Mouse (Mus musculus): ENCODE measurements around the gene Sec61g.

DNA sequence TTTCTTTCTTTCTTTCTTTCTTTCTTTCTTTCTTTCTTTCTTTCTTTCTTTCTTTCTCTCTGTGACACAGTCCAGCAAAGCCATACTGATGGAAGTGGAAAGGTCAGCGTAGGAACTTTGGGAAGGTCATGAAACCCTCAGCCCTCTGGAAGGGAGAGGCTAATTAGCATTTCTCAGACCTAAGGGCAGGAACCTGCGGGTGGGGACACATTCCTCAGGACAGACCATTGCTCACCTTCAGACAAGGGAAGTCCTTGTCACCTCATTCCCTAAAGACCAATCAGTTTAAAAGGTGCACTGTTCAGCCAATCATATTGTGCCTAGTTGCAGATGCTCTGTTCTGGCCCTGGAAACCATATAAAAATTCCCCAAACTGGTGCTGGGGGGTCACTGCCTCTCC, 17.4 kb upstream of the Sec61g start:
- TF ChIP-seq GATA1 (IDR thresholded peaks at IDR 0.05; ENCODE audit: borderline replicate concordance, low read length) = no peak
- TF ChIP-seq FLI1 (IDR thresholded peaks at IDR 0.05; ENCODE audit: low read length) = no peak

Data from megakaryocyte, embryonic 14.5 days (primary cell).